Comparison of ENCODE assay signal across 9 mouse cellular contexts in the genomic region with DNA sequence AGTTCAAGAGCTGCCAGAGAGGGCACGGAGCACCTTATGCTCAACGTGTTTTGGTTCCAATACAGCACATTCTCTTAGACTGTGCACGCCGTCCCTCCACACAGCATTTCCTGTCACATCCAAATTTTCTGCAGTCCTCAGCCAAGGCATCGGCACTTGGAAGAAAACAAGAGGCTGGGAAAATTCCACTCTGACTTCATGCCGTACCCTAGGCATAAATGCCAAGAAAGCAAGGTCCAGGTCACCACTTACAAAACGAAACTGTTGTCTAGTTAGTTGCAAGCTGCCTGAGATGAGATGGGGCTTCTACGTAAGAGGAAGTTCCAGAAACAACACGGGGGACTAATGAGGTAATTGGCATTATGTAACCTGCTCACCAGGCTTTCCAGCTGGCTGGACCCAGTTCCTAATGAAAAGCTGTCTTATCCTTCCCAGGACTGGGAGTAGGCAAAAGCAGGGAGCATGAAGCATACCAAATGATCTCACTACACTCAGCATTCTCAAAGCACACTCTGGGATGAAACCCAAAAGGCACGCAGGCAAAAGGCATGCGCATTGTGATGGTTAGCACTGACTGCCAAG.
DNase-seq lines count a peak whose midpoint lies in the region; ATAC-seq lines count a peak whose summit lies in the region.
"Had no signal": no experiment of that assay in that cellular context is flagged by ENCODE, and none has a peak within 500 bp of the region (broad histone marks: within the 10 kb centered on the region; RNA-seq: fewer than 3 reads in every experiment).

No protein-coding gene starts in this region.

- H3K4me1 ChIP-seq in neural tube, embryonic 15.5 days: no peaks in the 10 kb centered on the region
- H3K4me1 ChIP-seq: limb, embryonic 15.5 days had no signal

- DNase-seq in neural tube, embryonic 10.5 days (ENCODE audit: extremely low spot score, low spot score): no peak
- DNase-seq in gastrocnemius, adult 8-10 months (ENCODE audit: low spot score in 2 of 2): peak; percentile 5 to 23
- peak; percentile 4 to 25 for DNase-seq in kidney, postnatal 4 days
- peak; percentile 30 for DNase-seq in lung, postnatal 14 days
- DNase-seq in ovary, adult 18-20 months (ENCODE audit: low spot score): no peak

- no peak overlapping the region for H3K27ac ChIP-seq in neural tube, embryonic 15.5 days (replicated peaks)
- H3K27ac ChIP-seq: limb, embryonic 15.5 days had no signal

- H3K9ac ChIP-seq in neural tube, embryonic 15.5 days (replicated peaks): no peak overlapping the region
- H3K9ac ChIP-seq: limb, embryonic 15.5 days had no signal

- no peaks in the 10 kb centered on the region for H3K36me3 ChIP-seq in neural tube, embryonic 15.5 days
- H3K36me3 ChIP-seq: limb, embryonic 15.5 days had no signal

- H3K4me2 ChIP-seq in neural tube, embryonic 15.5 days: no peak overlapping the region
- H3K4me2 ChIP-seq: limb, embryonic 15.5 days had no signal

- no peaks in the 10 kb centered on the region for H3K9me3 ChIP-seq in neural tube, embryonic 15.5 days (replicated peaks)
- H3K9me3 ChIP-seq: limb, embryonic 15.5 days had no signal

- no peaks in the 10 kb centered on the region for H3K27me3 ChIP-seq in neural tube, embryonic 15.5 days (replicated peaks)
- H3K27me3 ChIP-seq: limb, embryonic 15.5 days had no signal

- no peak overlapping the region for H3K4me3 ChIP-seq in neural tube, embryonic 15.5 days (replicated peaks)
- H3K4me3 ChIP-seq: limb, embryonic 15.5 days had no signal

- WGBS in neural tube, embryonic 15.5 days: 69% methylated on average over 11 of the region's 11 CpGs

- peak; percentile 35; the same call in 1 of the 2 replicates for ATAC-seq in neural tube, embryonic 15.5 days (ENCODE audit: low FRiP score)
- peak; percentile 90 for ATAC-seq in cerebellum, adult (ENCODE audit: insufficient number of reproducible peaks, low FRiP score, low TSS enrichment)
- no peak for ATAC-seq in monocyte, adult 5-6 weeks (replicated peaks; ENCODE audit: insufficient number of reproducible peaks, low FRiP score, low TSS enrichment, poor library complexity, severe bottlenecking)

Comparison
In these comparisons a context has a peak if more than half of its experiments do, and no peak if none do; other contexts are left out.
1. DNase-seq: peak in gastrocnemius, adult 8-10 months (2 of 2), kidney, postnatal 4 days (2 of 2) and lung, postnatal 14 days (single experiment); none in neural tube, embryonic 10.5 days (single experiment) and ovary, adult 18-20 months (single experiment).